Mouse (Mus musculus) liver, embryonic 14.5 days (tissue): Measurements from ENCODE around the gene Il17re. TPM values are rescaled to one million over a fixed set of nuclear protein-coding genes. Genes with fewer than 3 reads are reported as not detected.
A peak's percentile ranks its signal among the peaks of the same experiment; 100 is the strongest.

ENCODE experiments used
- ATAC-seq: fragments of 200-750 bp; cut with Nextera tagmentation; 2 replicates; pipeline ENCODE4 v1.8.0; 2017; ENCODE audit warnings: moderate number of reproducible peaks, mild to moderate bottlenecking, moderate library complexity; ENCODE audit not compliant: insufficient read depth
- DNase-seq, 3 experiments: peaks; one replicate each; pipeline ENCODE4 v3.0.0-alpha.2; 2012 to 2013; ENCODE audit warnings: low read depth in 3 of 3, low spot score in 3 of 3
- H3K27ac ChIP-seq: fragments of 300-500 bp; sonication (generic); 2 replicates; pipeline ENCODE4 v1.5.1; 2014; ENCODE audit warnings: moderate library complexity, mild to moderate bottlenecking, control low read depth, inconsistent platforms
- H3K27me3 ChIP-seq: fragments of 300-500 bp; sonication (generic); 2 replicates; pipeline ENCODE4 v1.6.1; 2014; ENCODE audit warnings: mild to moderate bottlenecking, low read length, moderate library complexity; ENCODE audit not compliant: control insufficient read depth, insufficient read depth
- H3K36me3 ChIP-seq: fragments of 300-500 bp; sonication (generic); replicated peaks from 2 replicates; pipeline ENCODE4 v1.6.1; 2014; ENCODE audit warnings: low read depth; ENCODE audit not compliant: control insufficient read depth, insufficient read depth
- H3K4me1 ChIP-seq, 2 experiments: fragments of 200-500 bp in 1 of 2; fragments of 300-500 bp in 1 of 2; sonication (generic) in 1 of 2; replicated peaks; 2 replicates each; pipeline ENCODE4 v1.6.1; 2012 to 2014; ENCODE audit warnings: antibody characterized with exemption in 1 of 2, inconsistent platforms in 1 of 2, low read length in 1 of 2; ENCODE audit not compliant: control insufficient read depth in 2 of 2, insufficient read depth in 2 of 2
- H3K4me2 ChIP-seq: fragments of 300-500 bp; sonication (generic); 2 replicates; pipeline ENCODE4 v1.6.1; 2014; ENCODE audit warnings: low read depth, mild to moderate bottlenecking, control low read depth, moderate library complexity
- H3K4me3 ChIP-seq, 2 experiments: fragments of 200-500 bp in 1 of 2; fragments of 300-500 bp in 1 of 2; sonication (generic) in 1 of 2; 2 replicates each; pipeline ENCODE4 v1.5.1; 2012 to 2014; ENCODE audit warnings: low read depth in 2 of 2, low read length in 2 of 2, mild to moderate bottlenecking in 2 of 2, control low read depth in 1 of 2, inconsistent platforms in 1 of 2, moderate library complexity in 1 of 2; ENCODE audit not compliant: insufficient read depth in 1 of 2
- H3K9ac ChIP-seq: fragments of 300-500 bp; sonication (generic); replicated peaks from 2 replicates; pipeline ENCODE4 v1.6.1; 2014; ENCODE audit warnings: mild to moderate bottlenecking, control low read depth, moderate library complexity
- H3K9me3 ChIP-seq: fragments of 300-500 bp; sonication (generic); 2 replicates; pipeline ENCODE4 v1.6.1; 2016; ENCODE audit warnings: low read length, mixed read lengths; ENCODE audit not compliant: control insufficient read depth
- CTCF ChIP-seq: IDR thresholded peaks from 2 replicates; pipeline ENCODE4 v1.5.1; 2016; ENCODE audit warnings: antibody characterized with exemption, low read depth, control low read depth
- EP300 ChIP-seq: IDR thresholded peaks from 2 replicates; pipeline ENCODE4 v1.6.1; 2016; ENCODE audit warnings: antibody characterized with exemption, low read depth
- WGBS: fragments of 180-500 bp; shearing (Covaris S2); extraction: QIAGEN DNeasy Blood & Tissue Kit; methylation state at CpG from one replicate; pipeline ENCODE4 v1.1.7; 2014; ENCODE audit not compliant: insufficient replicate concordance; 5-methylcytosine and 5-hydroxymethylcytosine counted together
- polyA plus RNA-seq, 2 experiments: library from polyadenylated mRNA; depleted of rRNA in 1 of 2; stranded (reverse) in 1 of 2; unstranded in 1 of 2; fragments of >200 nt; fragmentation: Nextera tagmentation in 1 of 2; extraction: Ambion mirVana in 1 of 2; gene quantifications; 2 replicates each; pipeline versions ENCODE4 v1.2.1 to v1.2.3; 2012 to 2014

Gene Il17re
- polyA plus RNA-seq, 2 experiments = 0.08 to 0.11 TPM

DNA sequence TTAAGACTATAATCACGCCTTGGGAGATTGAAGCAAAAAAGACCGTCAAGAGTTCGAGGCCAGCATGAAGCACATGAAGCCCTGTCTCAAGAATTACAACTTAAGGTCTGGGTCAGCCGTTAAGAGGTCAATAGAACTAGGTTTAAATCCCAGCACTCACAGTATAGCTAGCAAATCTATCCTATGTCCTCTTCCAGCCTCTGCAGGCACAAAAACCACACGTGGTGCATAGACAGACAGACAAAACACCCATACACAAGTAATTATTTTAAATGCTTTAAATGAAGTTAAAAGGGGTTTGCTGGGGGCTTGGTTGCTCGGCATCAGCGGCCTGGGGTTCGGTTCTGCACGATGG, 16.2 kb upstream of the Il17re start:
- peaks cover 9% of the 10 kb centered on the region in 2 experiments for H3K4me1 ChIP-seq
- TF ChIP-seq CTCF (no peak), EP300 (no peak)
- H3K27ac ChIP-seq = no peak overlapping the region
- ATAC-seq (peak; percentile 19; the same call in 1 of the 2 replicates), DNase-seq (no peak)
- H3K9me3 ChIP-seq = no peaks in the 10 kb centered on the region
- H3K27me3 ChIP-seq = no peaks in the 10 kb centered on the region
- peak overlapping the region; percentile 78 for H3K4me2 ChIP-seq
- H3K9ac ChIP-seq = peak overlapping the region; percentile 70
- peak overlapping the region; percentile 65 to 70; a peak in 3 of 4 replicates for H3K4me3 ChIP-seq
- H3K36me3 ChIP-seq = no peaks in the 10 kb centered on the region
- WGBS = 34% methylated on average over 9 of the region's 9 CpGs

DNA sequence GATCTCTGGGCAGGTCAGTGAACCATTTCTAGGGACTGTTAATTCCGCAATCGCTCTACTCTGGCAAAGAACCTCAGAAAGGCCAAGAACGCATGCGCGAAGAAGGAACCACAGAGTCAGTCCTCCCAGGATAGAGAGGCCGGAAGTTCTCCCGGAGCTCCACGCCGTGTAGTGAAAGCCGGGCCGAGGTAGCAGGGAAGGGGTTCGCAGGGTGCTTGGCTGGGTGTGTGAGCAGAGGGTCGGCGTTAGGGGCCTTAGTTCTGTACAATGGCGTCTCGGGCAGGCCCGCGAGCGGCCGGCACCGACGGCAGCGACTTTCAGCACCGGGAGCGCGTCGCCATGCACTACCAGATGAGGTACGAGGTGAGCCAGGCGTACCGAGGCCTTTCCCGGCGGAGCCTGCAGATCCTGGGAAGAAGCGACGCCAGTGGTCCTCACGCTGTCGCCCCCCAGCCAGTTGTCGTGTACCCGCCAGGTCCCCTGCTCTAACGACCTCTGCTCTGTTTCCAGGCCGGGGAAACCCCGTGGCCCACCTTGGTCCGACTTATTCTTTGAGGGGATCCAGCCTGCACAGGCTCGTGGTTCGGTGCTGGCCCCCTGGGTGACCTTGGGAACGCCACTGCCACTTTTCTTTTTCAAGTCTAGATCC, 15.7 kb upstream of the Il17re start, which contains the start of gene Jagn1:
Jagn1 (plus strand) TSS at position 128 of the 649 bp plus-strand sequence.
- WGBS = under 1% methylated on average over 45 of the region's 45 CpGs
- peaks cover 9% of the 10 kb centered on the region in 2 experiments for H3K4me1 ChIP-seq
- TF ChIP-seq CTCF = no peak
- no peak for TF ChIP-seq EP300
- H3K36me3 ChIP-seq = peaks cover 1% of the 10 kb centered on the region; the same call in 1 of the 2 replicates
- peak within 1 kb of the TSS; percentile 65 to 70 for H3K4me3 ChIP-seq
- no peak within 1 kb of the TSS for H3K27ac ChIP-seq
- no peaks in the 10 kb centered on the region for H3K9me3 ChIP-seq
- no peaks in the 10 kb centered on the region for H3K27me3 ChIP-seq
- peak within 1 kb of the TSS; percentile 70 for H3K9ac ChIP-seq
- DNase-seq (peak; percentile 86 to 89 (median 86)), ATAC-seq (peak; percentile 86)
- H3K4me2 ChIP-seq = peak within 1 kb of the TSS; percentile 78

GRCm38 (mm10) chr6:113443091-113443490, 15.2 kb upstream of the Il17re start:
- WGBS = 34% methylated on average over 12 of the region's 12 CpGs
- DNase-seq = no peak
- no peak for ATAC-seq
- Histone ChIP-seq H3K27ac (no peak overlapping the region), H3K9ac (peak overlapping the region; percentile 70), H3K4me1 (peaks cover 9% of the 10 kb centered on the region in 2 experiments), H3K36me3 (peaks cover 5% of the 10 kb centered on the region; the same call in 1 of the 2 replicates), H3K4me3 (peak overlapping the region; percentile 65 to 70), H3K27me3 (no peaks in the 10 kb centered on the region), H3K4me2 (peak overlapping the region; percentile 78), H3K9me3 (no peaks in the 10 kb centered on the region)
- peak; percentile 54 for TF ChIP-seq CTCF
- no peak for TF ChIP-seq EP300

- DNase-seq (no peak), ATAC-seq (no peak)
- H3K27ac ChIP-seq = no peak overlapping the region
- peaks cover 9% of the 10 kb centered on the region in 2 experiments for H3K4me1 ChIP-seq
- H3K36me3 ChIP-seq = peaks cover 7% of the 10 kb centered on the region; the same call in 1 of the 2 replicates
- TF ChIP-seq EP300 (no peak), CTCF (no peak)
- H3K9ac ChIP-seq = no peak overlapping the region
- no peaks in the 10 kb centered on the region for H3K9me3 ChIP-seq
- no peak overlapping the region for H3K4me2 ChIP-seq
- no peak overlapping the region for H3K4me3 ChIP-seq
- WGBS = 77% methylated on average over 6 of the region's 8 CpGs
- H3K27me3 ChIP-seq = no peaks in the 10 kb centered on the region
Measured at GRCm38 (mm10) chr6:113444207-113444965, 13.9 kb upstream of the Il17re start.

DNA sequence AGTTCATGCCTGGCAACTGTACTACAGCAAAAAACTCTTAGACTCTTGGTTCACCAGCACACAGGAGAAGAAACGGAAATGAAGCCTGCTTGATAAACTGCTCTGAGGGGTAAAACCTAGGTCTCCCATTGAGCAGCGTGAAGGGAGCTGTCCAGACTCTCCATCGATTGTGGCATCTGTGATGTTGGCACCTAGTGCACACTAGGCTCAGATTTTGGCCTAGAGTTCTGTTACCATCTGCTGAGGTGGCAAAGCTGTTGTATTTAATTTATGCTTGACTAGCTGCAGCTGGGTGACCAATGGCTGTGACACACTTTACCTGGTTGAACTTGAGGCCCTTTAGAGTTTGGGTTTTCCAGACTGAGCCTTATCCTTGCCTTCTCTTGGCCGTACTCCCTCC, 10.6 kb upstream of the Il17re start:
- Histone ChIP-seq H3K9ac (no peak overlapping the region), H3K4me3 (no peak overlapping the region), H3K9me3 (no peaks in the 10 kb centered on the region), H3K27me3 (no peaks in the 10 kb centered on the region), H3K27ac (no peak overlapping the region), H3K36me3 (peaks cover 7% of the 10 kb centered on the region; the same call in 1 of the 2 replicates), H3K4me2 (no peak overlapping the region), H3K4me1 (peaks cover 6 to 9% of the 10 kb centered on the region in 2 experiments)
- ATAC-seq (no peak), DNase-seq (no peak)
- no peak for TF ChIP-seq CTCF
- no peak for TF ChIP-seq EP300
- WGBS = 79% methylated on average over 4 of the region's 4 CpGs
